Mouse (Mus musculus) brain, adult 2 months (tissue): ENCODE data around the gene Eif1.
"Not testable (repeated sequence)": the region's sequence is repeated elsewhere in the genome, so short reads cannot be mapped to it uniquely, and the experiment has no call there.

Source experiments
- DNase-seq: peaks from one replicate; pipeline ENCODE4 v3.0.0; 2011; ENCODE audit warnings: low read depth, low spot score

Eif1 gene

DNA sequence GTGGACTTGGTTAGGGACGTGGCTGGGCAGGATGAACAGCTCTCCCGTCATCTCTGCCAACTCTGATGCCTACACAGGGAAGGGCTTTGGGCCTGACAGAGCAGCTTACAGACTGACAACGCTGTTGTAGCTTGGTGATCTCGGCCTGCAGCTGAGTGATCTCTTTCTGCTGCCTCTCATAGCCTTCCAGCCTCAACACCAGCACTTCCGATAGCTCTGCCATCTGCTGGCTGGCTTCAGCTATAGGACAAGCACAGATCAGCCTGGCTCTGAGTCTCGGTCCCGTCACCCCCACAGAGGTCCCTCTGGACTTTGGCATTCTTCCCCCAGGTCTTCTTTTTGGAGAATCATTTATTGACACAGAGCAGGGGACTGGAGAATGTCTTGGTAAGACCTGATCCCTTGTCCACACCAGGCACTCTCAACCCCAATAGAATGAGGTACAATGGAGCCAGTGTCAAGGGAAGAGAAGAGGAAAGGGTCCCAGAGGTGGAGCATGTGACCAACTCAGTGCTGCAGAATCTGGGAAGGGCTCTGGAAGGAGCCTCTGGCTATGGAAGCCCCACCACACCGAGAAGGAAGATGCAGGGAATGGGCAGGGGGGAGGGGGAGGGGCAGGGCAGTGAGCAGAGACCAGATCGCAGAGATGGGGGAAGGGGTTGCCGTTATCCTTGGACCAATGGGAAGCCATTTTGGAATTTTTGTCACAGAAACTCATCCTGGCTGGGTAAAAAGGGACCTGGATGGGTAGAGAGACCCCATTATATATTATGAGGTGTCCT lies 32.6 kb downstream of the Eif1 start:
- peak; percentile 84 for DNase-seq

DNA sequence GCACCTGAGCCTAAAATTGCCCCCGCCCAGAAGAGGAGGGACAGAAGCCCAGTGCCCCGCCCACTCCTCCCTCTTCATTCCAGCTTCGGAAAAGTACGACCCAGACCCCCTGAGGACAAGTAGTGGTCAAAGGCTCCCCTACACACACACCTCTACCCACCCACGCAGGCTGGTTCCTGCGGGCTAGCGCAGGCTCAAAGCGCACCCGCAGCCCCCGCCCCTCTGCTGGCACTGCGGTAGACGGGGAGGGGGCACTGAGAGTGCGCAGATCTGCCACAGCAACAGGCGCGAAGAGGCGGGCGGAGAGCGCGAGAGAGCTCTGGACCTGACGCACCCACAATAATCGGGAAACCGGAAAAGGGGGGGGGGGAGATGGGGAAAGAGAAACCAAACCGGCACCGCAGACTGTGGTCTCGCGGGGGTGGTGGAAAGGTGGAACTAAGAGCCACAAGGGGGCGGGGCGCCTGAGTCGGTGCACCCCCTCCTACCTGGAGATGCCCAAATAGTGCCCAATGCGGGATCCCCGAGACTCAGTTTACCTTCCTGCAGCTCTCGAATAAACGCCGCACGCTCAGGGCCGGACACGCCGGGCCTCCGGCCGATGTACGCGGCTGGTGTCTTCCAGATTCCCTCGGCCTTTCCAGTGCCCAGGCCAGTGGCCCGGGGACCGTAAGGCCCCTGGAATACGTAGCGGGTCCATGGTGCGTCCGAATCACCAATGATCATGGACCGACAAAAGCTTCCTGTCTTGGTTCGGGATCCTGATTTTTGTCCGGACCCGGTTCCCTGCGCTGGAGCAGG lies 35.7 kb downstream of the Eif1 start:
- peak; percentile 66 for DNase-seq

DNA sequence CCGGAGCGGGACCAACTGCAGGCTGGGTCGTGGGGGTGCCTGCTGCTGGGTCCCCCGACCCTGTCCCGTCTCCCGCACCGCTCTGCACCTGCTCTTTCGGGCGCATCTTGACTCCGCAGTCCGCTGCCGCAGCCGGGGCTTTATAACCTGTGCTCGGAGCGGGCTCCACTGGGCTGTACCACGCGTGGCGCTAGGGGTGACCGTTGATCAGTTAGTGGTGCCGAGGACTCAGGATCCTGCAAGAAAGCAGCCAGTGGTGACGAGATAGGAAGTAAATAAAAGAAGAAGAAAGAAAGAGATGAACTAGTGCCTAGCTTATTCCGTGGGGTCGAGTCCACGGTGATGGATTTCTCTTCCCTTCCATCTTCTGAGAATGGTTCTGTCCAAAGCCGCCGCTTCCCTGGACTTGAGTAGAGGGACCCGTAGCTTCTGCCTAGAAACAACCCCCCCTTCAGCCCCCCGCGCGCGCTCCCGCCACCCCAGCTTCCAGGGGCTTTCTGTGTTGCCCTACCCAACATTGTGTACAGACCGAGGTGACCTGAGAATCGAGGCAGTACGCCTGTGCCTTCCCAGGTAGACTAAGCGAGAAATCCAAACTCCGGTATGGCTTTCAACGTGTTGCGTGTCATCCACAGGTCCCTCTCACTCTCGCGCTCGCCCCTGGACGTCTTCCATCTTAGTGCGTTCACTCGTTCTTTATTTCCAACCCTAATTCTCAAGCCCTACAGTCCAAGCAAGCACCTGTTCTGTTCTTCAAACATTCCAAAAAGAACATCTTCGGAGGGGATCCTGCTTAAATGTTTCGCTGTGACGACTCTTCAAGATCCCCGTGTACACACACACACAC lies 36.5 kb downstream of the Eif1 start, which contains the start of gene Hap1:
Hap1 (minus strand) TSS at position 157 of the 847 bp plus-strand sequence.
- peak; percentile 91 for DNase-seq

DNA sequence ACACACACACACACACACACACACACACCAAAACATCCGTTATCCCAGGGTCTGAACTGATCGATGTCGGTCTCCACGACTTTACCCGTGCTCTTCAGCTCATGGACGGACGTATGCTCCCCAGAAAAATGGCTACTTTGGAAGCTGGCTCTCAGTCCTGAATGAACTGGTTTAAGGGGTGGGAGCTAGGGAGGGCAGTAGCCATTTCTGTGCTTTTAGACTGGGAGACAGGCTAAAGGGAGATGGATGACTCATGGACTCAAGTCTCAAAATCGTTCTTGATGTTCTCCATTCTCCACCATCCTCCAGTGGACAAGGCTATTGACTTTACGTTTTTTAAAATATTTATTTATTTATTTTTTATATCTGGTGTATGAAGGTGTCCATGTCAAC lies 37.1 kb downstream of the Eif1 start:
- DNase-seq, result peak; percentile 29

DNA sequence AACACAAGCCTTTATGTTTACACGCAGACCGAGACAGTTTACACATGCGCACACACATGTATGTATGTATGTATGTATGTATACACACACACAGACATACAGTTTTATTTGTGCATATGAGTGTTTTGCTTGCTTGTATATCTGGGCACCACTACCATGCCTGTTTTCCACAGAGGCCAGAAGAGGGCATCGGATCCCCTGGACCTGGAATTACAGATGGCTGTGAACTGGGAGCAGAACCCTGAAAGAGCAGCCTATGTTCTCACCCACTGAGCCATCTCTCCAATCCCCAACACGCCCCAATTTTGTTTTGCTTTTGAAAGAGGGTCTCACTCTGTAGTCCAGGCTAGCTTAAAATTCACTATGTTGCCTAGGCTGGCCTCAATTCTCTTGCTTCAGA lies 37.7 kb downstream of the Eif1 start:
- DNase-seq, result peak; percentile 37

DNA sequence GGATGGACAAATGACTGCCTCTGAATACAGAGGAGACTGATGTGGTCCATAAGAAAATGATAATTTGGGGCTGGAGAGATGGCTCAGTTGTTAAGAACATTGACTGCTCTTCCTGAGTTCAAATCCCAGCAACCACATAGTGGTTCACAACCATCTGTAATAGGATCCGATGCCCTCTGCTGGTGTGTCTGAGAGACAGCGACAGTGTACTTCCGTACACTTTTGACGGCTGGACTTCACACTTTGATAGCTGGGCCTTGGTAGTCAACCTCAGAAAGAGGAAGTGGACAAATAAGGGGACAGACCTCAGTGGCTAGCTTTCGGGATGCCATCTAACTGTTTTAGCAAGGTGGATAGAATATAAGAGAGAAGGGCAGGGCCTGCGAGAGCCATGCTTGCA lies 40.5 kb downstream of the Eif1 start:
- no peak for DNase-seq

DNA sequence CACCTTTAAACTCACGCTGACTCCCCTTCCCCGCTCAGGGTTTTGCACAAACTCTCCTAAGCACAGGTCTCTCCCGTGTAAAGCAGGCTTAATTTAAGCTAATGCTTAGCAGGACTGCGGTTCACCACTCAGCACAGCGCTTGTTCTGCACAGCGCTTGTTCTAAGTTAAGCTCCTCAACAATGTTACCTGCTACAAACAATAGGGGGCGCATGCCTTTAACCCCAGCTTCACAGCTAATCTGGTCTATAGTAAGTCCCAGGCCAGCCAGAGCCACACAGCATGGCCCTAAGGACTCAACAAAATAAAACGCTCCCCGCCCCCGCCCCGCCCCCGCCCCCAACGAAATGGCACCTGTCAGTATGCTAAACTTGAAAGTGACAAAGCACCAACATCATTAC lies 41.4 kb downstream of the Eif1 start:
- DNase-seq, result not testable (repeated sequence)

DNA sequence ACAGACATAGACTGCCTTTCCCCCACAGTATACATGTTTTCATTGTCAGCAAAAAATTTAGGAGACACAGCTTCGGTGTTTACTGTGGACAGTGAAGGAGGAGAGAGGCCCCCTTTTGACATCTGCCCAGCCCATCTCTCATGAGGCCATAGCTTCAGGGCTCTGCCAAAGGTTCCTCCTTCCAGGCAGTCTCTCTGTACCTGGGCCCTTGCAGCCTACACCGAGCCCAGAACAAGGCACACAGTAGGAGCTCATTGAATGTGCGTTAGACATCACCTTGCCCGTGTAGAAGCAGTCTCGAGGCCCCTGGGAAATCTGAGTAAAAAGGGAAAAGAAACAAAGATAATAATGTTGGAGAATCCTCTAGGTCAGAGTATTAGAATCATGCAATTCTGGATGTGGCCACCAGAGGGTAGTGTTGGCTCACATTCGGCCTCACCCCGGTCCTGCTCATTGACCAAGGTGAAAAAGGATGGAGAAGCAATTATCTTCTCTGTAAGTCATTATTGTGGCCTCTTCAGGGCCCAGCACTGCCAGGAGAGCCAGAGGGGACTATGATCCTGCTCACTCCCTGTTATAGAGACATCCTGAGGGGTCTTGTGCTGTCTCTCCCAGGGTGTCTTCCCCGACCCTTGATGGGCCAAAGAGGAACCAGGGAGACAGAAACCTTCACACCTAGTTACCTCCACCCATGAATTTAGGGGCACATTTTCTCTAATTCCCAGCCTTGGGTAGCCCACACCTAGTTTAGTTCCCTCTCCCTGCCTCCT lies 42.7 kb downstream of the Eif1 start:
- peak; percentile 82 for DNase-seq

DNA sequence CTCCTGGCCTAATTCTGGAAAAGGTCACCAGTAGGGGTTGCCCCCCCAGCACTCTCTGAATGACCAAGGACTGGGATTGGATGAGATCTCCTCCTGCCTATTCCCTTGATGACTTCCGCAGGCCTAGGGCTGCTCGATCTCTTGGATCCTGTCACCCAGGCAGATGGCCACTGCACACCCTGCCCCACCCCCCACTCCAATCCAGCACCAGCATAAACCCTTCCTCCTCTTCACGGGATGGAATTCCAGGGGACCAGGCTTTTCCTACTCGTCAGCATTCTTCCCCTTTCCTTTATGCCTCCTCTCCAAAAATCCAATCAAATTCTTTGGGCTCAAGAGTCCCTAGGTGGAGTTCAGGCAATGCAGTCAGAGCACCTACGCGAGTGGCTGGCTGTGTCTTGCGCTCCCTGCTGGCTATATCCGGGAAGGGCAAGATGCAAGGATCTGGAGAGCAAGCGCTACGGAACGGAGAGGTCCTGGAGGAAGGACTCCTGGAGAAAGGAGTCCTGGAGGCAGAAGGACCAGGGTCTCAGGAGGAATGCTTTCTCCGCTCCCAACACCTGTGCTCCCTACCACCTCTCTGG lies 43.4 kb downstream of the Eif1 start:
- peak; percentile 90 for DNase-seq

DNA sequence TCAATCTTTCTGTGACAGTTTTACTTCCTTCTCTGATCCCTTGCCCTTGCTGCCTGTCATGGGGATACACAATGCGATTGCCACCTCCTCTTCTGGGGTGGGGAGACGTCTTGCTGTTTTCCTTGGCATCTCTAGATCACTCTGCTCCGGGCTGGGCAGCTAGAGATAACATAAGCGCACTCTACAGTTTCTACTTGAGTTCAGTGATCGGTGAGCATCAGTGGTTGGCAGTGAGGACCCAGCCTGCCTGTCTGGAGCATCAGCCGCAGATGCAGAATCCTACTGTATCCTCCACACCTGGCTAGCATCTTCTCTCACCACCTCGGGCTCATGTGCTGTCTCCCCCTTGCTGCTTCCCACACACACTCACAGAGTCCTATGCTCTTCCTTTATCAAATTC lies 49.5 kb downstream of the Eif1 start:
- no peak for DNase-seq

DNA sequence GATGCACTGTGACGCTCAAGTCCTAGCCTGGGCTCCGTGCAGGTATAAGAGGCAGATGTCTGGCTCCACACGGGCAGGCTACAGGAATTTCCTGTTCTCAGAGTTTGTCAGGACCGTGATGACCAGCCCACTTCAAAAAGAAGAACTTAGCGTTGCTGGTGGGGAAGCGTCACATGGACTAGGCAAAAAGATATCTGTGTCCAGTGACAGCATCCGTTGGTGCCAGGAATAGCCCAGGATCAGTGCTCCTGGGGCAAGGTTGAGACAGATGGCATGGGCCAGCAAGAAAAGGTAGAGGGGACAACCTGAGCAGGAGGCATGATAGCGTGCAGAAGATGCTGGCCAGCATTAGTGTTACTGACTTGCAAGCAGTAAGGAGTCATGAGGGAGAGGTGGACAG lies 50.1 kb downstream of the Eif1 start:
- peak; percentile 69 for DNase-seq
